Mouse (Mus musculus) embryo, embryonic 10 days (tissue): Measurements from ENCODE around the gene Slc45a1.

Experiments
- DNase-seq: peaks from one replicate; pipeline ENCODE4 v3.0.0-alpha.2; 2015; ENCODE audit warnings: low spot score

Gene Slc45a1

DNA sequence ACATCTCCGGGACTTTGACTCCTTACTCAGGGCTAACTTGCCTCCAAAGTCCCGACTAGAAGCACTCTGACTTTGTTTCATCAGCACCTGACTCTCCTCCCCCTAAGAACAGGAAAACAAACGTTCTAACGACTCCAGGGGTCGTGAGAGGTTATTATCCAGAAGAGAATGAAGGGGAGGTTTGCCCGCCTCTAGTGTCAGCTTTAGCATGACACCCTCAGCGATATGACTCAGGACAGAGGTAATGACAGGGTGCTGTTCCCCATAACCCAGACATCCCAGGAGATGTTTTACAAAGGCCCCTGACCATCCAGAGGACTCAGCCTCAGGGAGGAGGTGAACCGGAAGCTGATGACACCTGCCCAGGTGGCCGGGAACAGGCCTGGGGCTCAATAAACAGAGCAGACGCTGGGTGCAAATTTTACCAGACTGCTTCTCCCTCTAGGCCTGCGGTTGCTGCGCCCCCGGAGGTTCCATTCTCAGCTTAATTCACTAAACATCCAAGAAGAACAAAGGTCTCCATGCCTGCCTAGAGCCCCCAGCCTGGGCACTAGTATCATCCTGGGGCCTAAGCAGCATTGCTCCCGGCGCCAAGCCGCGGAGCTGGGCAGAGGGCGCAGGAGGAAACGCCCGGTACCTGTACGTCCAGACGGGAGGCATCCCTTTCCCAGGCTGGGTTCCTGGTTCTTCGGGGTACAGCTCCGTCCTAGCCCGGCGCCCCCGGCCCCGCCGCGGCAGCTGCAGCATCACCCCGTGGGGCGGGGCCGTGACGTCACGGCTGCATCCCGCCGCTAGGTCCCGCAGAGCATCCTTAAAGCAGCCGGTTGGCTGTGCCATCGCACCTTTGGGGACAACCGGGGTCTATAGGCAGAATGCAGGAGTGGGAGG lies at the start of gene Slc45a1:
Slc45a1 (minus strand) TSS at position 785 of the 888 bp plus-strand sequence.
- peak; percentile 24 for DNase-seq

DNA sequence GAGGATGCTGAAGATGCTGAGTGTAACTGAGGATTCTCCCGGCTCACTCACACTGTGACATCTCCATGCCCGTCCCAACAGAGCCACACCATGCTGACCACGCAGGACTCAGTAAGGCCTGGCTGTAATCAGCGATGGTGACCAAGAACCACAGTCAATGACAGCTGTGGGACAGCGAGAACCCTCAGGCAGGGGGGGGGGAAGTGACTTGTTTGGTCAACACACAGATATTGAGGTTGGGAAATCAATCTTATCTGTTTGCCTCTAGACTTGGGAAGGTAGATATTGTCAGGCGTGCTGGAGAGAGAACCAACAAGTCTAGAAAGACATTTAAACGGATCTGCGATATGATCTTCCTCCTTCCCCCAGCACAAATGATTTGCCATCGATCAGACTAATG lies 48.9 kb upstream of the Slc45a1 start:
- DNase-seq = no peak

DNA sequence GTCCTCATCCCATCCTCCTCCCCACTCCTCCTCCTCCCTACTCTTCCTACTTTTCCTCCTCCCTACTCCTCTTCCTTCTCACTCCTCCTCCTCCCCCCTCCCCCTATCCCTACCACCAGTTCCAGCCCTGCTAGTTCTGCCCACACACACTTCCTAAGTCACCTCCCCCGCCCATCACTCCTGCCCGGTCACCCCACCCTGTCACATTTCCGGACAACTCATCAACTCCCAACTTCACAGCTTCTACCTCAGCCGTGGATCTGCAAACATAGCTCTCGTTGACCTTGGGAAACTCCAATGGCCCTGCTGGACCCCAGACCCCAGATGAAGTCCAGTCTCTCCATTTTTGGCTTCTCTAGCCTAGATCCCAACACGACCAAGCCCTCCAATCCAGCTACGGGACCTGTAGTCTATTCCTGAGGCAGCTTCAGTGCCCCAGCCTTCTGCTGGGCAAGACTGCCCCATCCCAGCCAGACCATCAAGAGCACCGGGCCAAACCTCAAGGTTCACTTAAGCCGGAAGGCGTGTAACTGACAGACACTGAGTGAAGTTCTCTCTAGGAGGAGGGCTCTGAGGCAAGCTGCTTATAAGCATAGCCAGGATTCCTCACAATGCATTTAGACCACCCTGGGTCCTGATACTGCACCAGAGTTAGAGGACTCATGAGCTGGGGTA lies 42.6 kb upstream of the Slc45a1 start:
- DNase-seq = no peak

DNA sequence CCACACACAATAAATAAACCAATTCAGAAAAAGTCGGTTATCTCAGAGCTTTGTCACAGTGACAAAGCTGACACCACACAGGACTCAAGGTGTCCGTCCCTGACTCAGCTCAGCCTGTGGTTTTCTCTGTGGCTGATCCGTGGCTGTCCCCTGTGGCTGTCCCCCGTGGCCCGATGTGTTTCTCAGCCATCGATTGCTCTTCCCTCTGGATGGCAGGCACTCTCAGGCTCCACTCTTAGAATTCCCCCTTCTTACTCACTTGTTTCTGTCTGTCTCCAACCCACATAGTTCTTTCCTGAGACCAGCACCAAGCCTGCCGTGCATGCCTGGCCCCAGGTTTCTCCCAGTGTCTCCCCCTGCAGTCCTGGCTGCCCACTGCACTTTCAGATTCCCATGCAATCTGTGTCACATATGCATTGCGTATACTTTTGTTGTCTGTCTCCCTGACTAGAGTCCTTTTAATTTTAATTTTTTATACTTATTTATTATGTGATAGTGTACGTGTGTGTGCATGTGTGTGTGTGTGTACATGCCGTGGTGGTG lies 41.0 kb upstream of the Slc45a1 start:
- DNase-seq = no peak

DNA sequence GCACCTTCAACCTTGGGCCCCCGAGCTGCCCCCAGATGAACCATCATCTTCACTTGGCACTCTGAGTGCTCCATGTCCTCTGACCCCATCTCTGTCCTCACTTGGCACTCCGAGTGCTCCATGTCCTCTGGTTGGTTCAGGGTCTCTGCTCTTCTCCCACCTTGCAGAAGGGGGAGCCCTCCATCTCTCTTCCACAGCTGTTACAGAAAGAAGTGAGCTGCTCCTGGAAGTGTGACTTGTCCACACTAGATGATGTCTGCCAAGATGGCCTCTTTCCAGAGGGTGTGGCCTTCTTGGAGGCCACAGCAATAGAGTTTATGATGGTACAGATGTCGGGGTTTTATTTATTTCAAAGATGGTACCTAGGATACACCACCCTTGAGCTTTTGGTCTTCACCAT lies 38.8 kb upstream of the Slc45a1 start:
- peak; percentile 45 for DNase-seq

DNA sequence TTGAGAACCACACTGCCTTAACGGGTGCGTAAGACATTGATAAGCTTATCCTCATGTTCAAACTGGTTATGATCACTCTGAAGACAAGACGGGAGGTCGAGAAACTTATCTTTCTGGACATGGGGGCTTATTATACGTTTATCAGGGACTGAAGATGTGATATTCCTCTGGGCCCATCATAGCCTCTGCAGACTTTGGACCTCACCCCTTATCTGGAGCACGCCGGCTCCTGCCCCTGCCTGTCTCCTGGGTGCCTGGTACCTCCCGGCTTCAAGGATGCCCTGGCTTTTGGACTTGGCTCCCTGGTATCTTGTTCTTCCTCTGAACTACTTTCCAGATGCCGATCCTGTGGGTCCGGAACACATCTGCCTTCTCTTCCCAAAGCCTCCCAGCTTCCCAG lies 37.6 kb upstream of the Slc45a1 start:
- no peak for DNase-seq

DNA sequence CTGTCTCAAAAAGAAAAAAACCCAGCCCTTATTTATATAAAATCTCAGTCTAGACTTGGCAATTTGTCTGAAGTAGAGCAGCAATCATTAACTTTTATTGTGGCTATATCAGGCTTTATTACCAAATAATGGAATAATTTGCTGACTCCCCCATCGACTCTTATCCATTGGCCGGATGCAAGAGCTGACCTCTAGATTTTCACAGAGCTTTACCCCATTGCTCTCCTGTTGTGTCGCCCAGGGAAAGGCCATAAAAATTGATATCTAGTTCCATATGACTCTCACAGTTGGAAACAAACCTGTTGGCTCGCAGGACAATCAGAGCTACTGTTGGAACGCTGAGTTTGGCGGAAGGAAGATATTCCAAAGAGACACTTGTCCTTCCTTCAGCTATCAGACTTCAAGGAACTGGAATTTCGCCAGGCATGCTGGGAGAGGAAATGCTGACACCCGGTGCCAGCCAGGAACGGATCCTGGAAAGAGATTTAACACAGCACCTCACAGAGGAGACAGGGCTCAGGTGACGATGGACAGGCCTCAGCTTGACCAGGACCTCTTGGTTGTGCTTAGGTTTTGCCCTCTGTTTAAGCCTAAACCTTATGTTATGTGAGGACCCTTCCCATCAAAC lies 35.3 kb upstream of the Slc45a1 start:
- no peak for DNase-seq

DNA sequence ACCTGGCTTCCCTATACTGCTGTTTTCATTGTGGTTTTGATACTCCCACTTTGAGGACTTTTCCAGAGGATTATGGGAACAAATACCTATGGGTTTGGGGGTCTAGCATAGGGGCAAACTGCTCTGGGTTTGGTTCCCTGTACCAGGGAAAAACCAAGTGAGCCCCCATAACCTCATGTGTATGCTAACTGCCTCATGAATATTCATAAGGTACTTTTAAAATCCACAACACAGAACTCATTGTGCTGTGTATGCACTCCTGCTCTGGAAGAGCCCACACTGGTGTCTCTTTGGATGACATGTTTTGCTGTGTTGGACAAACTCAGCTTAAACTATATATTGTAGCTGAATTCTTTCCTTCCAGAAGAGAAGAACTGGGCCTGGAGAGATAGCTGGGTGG lies 34.6 kb upstream of the Slc45a1 start:
- DNase-seq = no peak

DNA sequence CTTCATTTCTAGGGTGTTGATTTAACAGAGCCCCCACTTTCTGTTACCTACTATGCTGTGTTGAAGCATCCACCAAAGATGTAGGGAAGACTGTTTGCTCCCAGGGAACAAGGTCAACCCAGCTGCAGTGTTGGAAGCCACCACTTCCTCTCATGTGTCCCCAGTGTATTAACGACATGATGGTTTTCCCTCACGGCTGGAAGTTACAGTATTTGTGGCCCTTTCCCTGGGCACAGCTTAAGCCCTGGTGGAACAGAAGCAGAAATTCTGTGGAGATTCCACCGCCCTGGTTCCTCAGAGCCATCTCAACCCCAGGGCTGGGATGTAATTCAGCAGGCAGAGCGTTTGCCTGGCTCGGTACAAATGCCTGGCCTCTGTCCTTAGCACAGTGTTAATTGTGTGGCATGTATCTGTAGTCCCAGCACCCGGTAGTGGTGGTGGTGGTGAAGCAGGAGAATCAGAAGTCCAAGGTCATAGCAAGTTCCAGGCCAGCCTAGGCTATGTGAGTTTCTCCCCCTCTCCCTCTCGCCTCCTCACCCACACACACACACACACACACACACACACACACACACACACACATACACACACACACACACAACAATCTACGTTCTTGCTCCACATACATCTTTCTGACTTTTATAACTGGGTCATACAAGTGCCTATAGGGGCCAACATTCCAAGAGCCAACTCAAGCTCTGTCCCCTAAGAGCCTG lies 34.0 kb upstream of the Slc45a1 start:
- no peak for DNase-seq

DNA sequence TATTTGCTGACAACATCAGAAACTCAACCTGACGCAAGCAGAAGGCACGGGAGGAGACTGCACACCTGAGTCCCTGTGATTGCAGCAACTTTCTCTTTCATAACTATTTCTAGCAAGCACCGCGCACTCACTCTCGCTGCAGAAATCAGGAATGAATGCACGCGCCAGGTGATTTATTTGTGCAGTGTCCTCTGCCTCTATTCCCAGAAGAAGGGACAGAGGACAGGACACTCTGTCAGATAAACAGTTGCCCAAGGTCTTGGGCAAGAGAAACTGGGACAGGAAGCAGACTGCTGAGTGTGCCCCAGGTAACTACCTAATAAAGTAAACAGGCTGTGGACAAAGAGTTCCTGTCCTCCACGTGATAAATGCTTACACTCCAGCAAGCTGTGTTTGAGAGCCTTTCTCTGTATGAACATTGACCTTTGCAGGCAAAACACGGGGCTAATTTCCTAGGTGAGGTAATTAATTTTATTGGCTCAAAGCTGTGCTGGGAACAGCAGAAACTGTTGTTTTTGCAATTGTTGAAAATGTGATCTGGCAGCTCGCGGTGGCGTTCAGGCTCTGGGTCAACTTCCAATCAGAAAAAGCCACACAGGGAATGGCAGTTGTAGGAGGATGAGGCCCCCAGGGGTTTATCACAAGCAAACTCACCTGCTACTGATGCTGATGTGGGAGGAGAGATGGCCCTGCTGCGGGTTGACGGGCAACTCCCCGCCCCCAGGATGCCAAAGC lies 33.2 kb upstream of the Slc45a1 start:
- DNase-seq = no peak

DNA sequence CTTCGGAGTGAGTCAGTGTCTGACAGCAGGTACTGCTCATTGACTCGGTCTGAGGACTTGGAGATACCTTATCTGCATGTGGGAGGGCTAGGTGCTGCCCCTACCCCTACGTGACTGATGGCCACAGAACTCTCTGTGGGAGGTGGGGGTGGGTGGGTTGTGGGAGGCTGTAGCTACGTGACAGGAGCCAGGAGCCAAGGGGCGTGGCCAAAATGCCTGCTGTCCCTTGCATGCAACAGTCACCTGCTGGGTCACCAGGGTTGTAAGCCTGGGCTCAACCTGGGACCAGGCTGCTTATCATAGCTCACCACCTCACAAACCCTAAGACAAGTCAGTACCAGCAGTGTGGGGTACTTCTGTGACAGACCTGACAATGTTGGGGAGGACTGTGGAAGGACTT lies 28.4 kb upstream of the Slc45a1 start:
- DNase-seq = no peak

DNA sequence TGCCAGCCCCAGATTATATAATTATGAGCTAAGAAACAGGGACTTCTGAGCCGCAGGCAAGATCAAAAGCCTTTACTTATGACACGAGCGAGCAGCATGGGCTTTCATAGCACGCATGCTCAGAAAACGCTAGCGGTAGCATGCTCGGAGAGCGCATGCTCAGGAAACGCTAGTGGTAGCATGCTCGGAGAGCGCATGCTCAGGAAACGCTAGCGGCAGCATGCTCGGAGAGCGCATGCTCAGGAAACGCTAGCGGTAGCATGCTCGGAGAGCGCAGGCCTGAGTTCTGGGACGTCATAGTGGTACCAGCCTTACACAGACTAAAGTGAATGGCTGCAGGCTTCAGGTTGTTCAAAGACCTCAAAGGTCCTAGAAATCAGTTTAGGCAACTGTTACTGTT lies 26.8 kb upstream of the Slc45a1 start:
- no peak for DNase-seq

DNA sequence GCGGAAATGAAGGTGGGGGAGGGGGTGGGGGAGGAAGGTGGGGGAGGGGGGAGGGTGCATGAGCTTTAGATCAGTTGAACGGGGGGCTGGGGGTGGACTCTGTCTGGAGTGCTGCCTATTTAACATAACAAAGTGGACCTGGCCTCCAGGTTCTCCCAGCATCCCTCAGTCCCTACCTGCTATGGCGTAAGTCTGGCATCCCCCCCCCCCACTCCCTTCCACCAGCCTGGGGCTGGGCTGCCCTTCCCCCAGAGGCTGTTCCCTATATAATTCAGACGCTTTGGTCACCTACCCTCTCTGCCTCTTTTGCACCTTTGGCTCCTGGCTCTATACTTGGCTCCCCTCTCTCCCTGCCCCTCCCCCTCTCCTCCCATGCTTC lies 25.9 kb upstream of the Slc45a1 start:
- DNase-seq = no peak

DNA sequence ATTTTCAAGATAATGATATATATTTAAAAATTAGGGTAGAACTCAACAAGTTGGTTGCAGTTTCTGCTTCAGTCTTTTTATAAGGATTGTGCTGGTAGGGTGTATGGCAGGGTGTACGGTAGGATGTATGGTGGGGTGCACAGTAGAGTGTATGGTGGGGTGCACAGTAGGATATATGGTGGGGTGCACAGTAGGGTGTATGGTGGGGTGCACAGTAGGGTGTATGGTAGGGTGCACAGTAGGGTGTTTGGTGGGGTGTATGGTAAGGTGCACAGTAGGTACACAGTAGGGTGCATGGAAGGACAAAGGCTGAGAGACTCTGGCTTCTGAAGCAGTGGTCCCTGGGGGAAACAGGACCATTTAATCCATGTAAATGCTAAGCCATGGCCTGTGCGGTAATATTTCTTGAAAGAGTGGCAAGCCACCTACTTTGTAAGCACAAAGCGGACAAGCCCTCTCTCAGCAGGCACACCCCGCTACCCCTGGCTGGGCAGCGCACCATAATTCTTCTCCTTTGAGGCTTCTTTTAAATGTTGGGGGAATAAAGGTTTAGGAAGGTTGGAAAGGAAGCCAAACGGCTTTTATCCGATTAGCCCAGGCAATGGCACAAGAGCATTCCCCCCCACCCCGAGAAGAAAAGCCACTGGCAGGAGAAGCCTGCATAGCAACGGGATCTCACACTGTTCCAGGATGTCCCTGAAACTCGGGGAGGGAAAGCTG lies 25.3 kb upstream of the Slc45a1 start:
- peak; percentile 32 for DNase-seq

DNA sequence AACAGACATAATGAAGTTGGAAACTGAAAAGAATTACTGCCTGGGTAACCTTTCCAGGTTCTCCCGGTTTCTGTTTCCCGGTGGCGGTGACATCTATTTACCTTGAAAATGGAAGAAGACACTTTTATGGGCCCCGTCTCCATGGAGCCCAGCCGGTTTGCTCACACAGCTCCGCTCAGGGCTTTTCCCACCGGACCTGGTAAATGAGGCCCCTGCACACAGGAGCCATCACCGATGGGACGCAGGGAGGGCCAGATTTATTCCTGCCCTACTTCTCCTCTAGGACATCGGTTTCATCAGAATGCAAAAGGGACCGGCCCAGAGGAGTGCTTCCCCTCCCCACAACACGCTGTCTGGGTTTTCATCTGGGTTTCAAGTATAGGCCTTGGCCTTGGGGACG lies 24.1 kb upstream of the Slc45a1 start:
- DNase-seq = peak; percentile 51

DNA sequence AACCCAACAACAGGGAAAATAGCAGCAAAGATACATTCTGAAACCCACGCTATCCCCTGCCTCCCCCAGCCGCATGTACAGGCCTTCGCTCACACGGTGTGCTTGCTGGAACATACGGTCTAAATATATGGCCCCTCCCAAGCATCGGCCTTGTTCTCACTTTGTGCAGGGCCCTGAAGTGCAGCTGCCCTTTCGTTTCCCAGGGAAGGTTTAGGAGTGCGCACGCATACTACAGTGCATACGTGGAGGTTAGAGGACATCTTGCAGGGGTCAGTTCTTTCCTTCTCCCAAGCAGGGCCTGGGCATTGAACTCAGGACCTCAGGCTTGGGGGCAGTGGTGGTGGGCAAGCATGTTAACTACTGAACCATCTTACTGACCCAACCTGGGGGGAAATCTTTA lies 23.3 kb upstream of the Slc45a1 start:
- no peak for DNase-seq

DNA sequence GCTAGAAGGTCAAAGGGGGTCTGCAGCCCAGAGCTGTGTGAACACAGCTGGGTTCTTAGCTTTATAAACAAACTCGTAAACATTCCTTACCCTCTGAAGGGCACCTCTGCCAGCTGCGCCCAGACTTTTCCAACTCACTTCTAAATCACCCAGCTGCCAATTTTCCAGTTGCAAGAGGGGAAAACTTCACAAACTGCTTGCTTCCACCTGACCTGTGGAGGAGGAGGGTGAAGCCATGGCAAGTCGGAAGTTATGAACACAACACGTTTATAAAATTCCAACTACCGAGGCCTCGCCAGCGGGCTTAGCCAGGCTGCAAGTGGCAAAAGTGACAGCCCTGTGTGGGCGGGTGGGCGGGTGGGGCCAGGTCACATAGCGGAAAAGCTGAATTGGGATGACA lies 13.8 kb upstream of the Slc45a1 start:
- DNase-seq = no peak

DNA sequence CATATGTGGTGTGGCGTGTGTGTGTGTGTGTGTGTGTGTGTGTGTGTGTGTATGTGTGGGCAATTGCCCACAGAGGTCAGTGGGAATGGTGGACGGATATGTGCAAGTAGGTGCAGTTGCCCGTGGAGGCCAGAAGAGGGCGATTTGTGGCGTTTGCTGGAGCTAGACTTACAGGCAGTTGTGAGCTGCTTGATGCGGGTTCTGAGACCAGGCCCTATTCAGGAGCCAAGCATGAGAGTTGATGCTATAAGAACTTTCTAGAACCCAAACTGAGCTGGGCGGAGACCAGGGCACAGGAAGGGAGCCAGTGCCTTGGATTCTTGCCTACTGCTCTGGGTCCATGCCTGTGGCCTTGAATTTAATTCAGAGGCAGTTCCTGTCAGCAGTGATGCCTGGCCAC lies 12.8 kb upstream of the Slc45a1 start:
- DNase-seq = peak; percentile 52

DNA sequence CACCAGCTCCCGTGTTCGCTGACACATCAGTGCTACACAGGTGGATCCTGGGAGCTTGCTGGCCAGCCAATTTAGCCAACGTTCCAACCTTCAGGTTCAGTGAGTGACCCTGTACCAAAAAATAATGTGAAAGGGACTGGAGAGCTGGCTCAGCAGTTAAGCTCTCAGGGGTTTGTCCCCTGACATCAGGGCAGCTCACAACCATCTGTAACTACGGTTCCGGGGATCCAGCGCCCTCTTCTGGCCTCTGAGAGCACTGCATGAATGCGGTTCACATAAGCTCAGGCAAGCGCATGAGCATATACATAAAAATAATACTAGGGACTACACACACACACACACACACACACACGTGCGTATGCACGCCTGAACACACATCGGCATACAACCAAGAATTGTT lies 11.2 kb upstream of the Slc45a1 start:
- peak; percentile 67 for DNase-seq

DNA sequence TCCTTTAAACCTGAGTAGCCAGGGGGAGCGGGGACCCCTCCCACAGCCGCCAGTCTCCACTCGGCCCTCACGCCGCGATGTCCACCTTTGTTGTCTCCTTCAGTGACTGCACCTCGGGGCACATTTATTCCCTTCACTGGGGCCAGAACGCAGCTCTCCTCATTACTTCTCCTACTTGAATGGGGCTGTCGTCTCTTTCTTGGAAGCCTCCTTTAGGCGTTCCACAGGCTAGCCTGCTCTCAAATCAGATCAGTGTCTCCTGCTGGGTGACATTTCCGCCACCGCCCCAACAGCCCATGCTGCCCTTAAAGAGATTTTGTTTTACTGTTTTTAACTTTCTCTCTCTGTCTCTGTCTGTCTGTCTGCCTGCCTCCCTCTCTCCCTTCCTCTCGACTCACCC lies 9.9 kb upstream of the Slc45a1 start:
- DNase-seq = no peak
